Mouse (Mus musculus): ENCODE measurements around the gene Ddx42. TPM values are rescaled to one million over a fixed set of nuclear protein-coding genes. Genes with fewer than 3 reads are reported as not detected.

Gene Ddx42
- total RNA-seq, 2 experiments from 2014 or later: 55.5 to 86.8 TPM

Other genes starting within 250 kb of the Ddx42 start
- gene Ace, start 249.0 kb upstream of the Ddx42 start, total RNA-seq (2014; fragmentation: Nextera tagmentation): not detected in 2 replicates
- gene Ace, start 249.0 kb upstream of the Ddx42 start, total RNA-seq (2017): not detected in 2 replicates
- gene Ace3, start 222.3 kb upstream of the Ddx42 start, total RNA-seq (2014; fragmentation: Nextera tagmentation): not detected in 2 replicates
- gene Ace3, start 222.3 kb upstream of the Ddx42 start, total RNA-seq (2017): not detected in 2 replicates
- 0.21 TPM in 1 of 2 replicates, not detected in the other for gene Kcnh6, start 208.8 kb upstream of the Ddx42 start, total RNA-seq (2014; fragmentation: Nextera tagmentation)
- not detected in 2 replicates for gene Kcnh6, start 208.8 kb upstream of the Ddx42 start, total RNA-seq (2017)
- 54.6 and 55.2 TPM in 2 replicates for gene Dcaf7, start 180.1 kb upstream of the Ddx42 start, total RNA-seq (2014; fragmentation: Nextera tagmentation)
- 49.8 and 49.9 TPM in 2 replicates for gene Dcaf7, start 180.1 kb upstream of the Ddx42 start, total RNA-seq (2017)
- 6.9 and 8.9 TPM in 2 replicates for gene Taco1, start 150.9 kb upstream of the Ddx42 start, total RNA-seq (2014; fragmentation: Nextera tagmentation)
- 11.1 and 19.2 TPM in 2 replicates for gene Taco1, start 150.9 kb upstream of the Ddx42 start, total RNA-seq (2017)
- 30.4 and 32.1 TPM in 2 replicates for gene Map3k3, start 132.3 kb upstream of the Ddx42 start, total RNA-seq (2014; fragmentation: Nextera tagmentation)
- gene Map3k3, start 132.3 kb upstream of the Ddx42 start, total RNA-seq (2017): 29.1 and 29.2 TPM in 2 replicates
- gene Gm10840, start 56.1 kb upstream of the Ddx42 start, total RNA-seq (2014; fragmentation: Nextera tagmentation): not detected in 2 replicates
- not detected in 2 replicates for gene Gm10840, start 56.1 kb upstream of the Ddx42 start, total RNA-seq (2017)
- 196 and 197 TPM in 2 replicates for gene Limd2, start 56.1 kb upstream of the Ddx42 start, total RNA-seq (2014; fragmentation: Nextera tagmentation)
- 38.1 and 43.1 TPM in 2 replicates for gene Limd2, start 56.1 kb upstream of the Ddx42 start, total RNA-seq (2017)
- 40.5 and 42.3 TPM in 2 replicates for gene Strada, start 14.8 kb upstream of the Ddx42 start, total RNA-seq (2014; fragmentation: Nextera tagmentation)
- gene Strada, start 14.8 kb upstream of the Ddx42 start, total RNA-seq (2017): 22.2 TPM in 2 replicates
- 30.2 and 56.2 TPM in 2 replicates for gene Ccdc47, start 582 bp upstream of the Ddx42 start, total RNA-seq (2014; fragmentation: Nextera tagmentation)
- 175 and 181 TPM in 2 replicates for gene Ccdc47, start 582 bp upstream of the Ddx42 start, total RNA-seq (2017)
- 60.5 and 82.1 TPM in 2 replicates for gene Ftsj3, start 39.2 kb downstream of the Ddx42 start, total RNA-seq (2014; fragmentation: Nextera tagmentation)
- gene Ftsj3, start 39.2 kb downstream of the Ddx42 start, total RNA-seq (2017): 157 and 194 TPM in 2 replicates
- 106 and 108 TPM in 2 replicates for gene Psmc5, start 39.2 kb downstream of the Ddx42 start, total RNA-seq (2014; fragmentation: Nextera tagmentation)
- gene Psmc5, start 39.2 kb downstream of the Ddx42 start, total RNA-seq (2017): 108 and 116 TPM in 2 replicates
- 76.4 and 91.7 TPM in 2 replicates for gene Smarcd2, start 56.0 kb downstream of the Ddx42 start, total RNA-seq (2014; fragmentation: Nextera tagmentation)
- 200 and 221 TPM in 2 replicates for gene Smarcd2, start 56.0 kb downstream of the Ddx42 start, total RNA-seq (2017)
- 1.0 and 2.1 TPM in 2 replicates for gene Tcam1, start 59.7 kb downstream of the Ddx42 start, total RNA-seq (2014; fragmentation: Nextera tagmentation)
- gene Tcam1, start 59.7 kb downstream of the Ddx42 start, total RNA-seq (2017): 1.4 and 1.9 TPM in 2 replicates
- not detected in 2 replicates for gene Gh, start 84.9 kb downstream of the Ddx42 start, total RNA-seq (2014; fragmentation: Nextera tagmentation)
- gene Gh, start 84.9 kb downstream of the Ddx42 start, total RNA-seq (2017): not detected in 2 replicates
- gene Cd79b, start 97.8 kb downstream of the Ddx42 start, total RNA-seq (2014; fragmentation: Nextera tagmentation): 52.9 and 54.1 TPM in 2 replicates
- gene Cd79b, start 97.8 kb downstream of the Ddx42 start, total RNA-seq (2017): 23.8 and 31.5 TPM in 2 replicates
- not detected in 2 replicates for gene Scn4a, start 136.4 kb downstream of the Ddx42 start, total RNA-seq (2014; fragmentation: Nextera tagmentation)
- gene Scn4a, start 136.4 kb downstream of the Ddx42 start, total RNA-seq (2017): not detected in 2 replicates
- not detected in 2 replicates for gene Prr29, start 148.5 kb downstream of the Ddx42 start, total RNA-seq (2014; fragmentation: Nextera tagmentation)
- gene Prr29, start 148.5 kb downstream of the Ddx42 start, total RNA-seq (2017): not detected in 2 replicates
- 58.3 and 65.0 TPM in 2 replicates for gene Icam2, start 171.1 kb downstream of the Ddx42 start, total RNA-seq (2014; fragmentation: Nextera tagmentation)
- gene Icam2, start 171.1 kb downstream of the Ddx42 start, total RNA-seq (2017): 79.6 and 108 TPM in 2 replicates

All from granulocyte monocyte progenitor cell, adult 5-6 weeks (primary cell).